Mouse (Mus musculus): ENCODE measurements around the gene Wapl. TPM values are rescaled to one million over a fixed set of nuclear protein-coding genes. Genes with fewer than 3 reads are reported as not detected.

Gene Wapl
- polyA plus RNA-seq, 1 experiment from 2014 or later = 24.9 TPM

- no peak for DNase-seq
- H3K4me3 ChIP-seq (replicated peaks) = no peak overlapping the region
- peaks cover 24% of the 10 kb centered on the region for H3K4me1 ChIP-seq (replicated peaks)
- no peaks in the 10 kb centered on the region for H3K36me3 ChIP-seq
- no peaks in the 10 kb centered on the region for H3K27me3 ChIP-seq
- no peak overlapping the region for H3K27ac ChIP-seq
- WGBS (ENCODE audit: insufficient replicate concordance) = 58% methylated on average over 10 of the region's 10 CpGs
- ATAC-seq (ENCODE audit: low read depth) = no peak
- no peaks in the 10 kb centered on the region for H3K9me3 ChIP-seq (replicated peaks)
- H3K9ac ChIP-seq = no peak overlapping the region
- H3K4me2 ChIP-seq = no peak overlapping the region
Observed at GRCm38 (mm10) chr14:34763771-34764539, 90.2 kb downstream of the Wapl start.

- ATAC-seq (ENCODE audit: low read depth) (no peak), DNase-seq (no peak)
- no peak overlapping the region for H3K9ac ChIP-seq
- no peak overlapping the region for H3K4me3 ChIP-seq (replicated peaks)
- no peak overlapping the region for H3K27ac ChIP-seq
- no peaks in the 10 kb centered on the region for H3K27me3 ChIP-seq
- H3K36me3 ChIP-seq = no peaks in the 10 kb centered on the region
- H3K4me2 ChIP-seq = no peak overlapping the region
- WGBS (ENCODE audit: insufficient replicate concordance) = 68% methylated on average over 9 of the region's 9 CpGs
- H3K4me1 ChIP-seq (replicated peaks) = peaks cover 33% of the 10 kb centered on the region
- no peaks in the 10 kb centered on the region for H3K9me3 ChIP-seq (replicated peaks)
Observed at GRCm38 (mm10) chr14:34764908-34765307, 91.2 kb downstream of the Wapl start.

- no peak overlapping the region for H3K4me3 ChIP-seq (replicated peaks)
- no peak overlapping the region for H3K27ac ChIP-seq
- H3K36me3 ChIP-seq = no peaks in the 10 kb centered on the region
- ATAC-seq (ENCODE audit: low read depth) = no peak
- H3K4me1 ChIP-seq (replicated peaks) = peaks cover 38% of the 10 kb centered on the region
- no peak for DNase-seq
- no peak overlapping the region for H3K4me2 ChIP-seq
- H3K9ac ChIP-seq = no peak overlapping the region
- H3K9me3 ChIP-seq (replicated peaks) = no peaks in the 10 kb centered on the region
- no peaks in the 10 kb centered on the region for H3K27me3 ChIP-seq
- 78% methylated on average over 7 of the region's 7 CpGs for WGBS (ENCODE audit: insufficient replicate concordance)
Observed at GRCm38 (mm10) chr14:34765380-34765779, 91.7 kb downstream of the Wapl start.

- Histone ChIP-seq H3K4me2 (no peak overlapping the region), H3K9ac (no peak overlapping the region), H3K27me3 (no peaks in the 10 kb centered on the region), H3K4me1 (replicated peaks) (peaks cover 43% of the 10 kb centered on the region), H3K27ac (no peak overlapping the region), H3K4me3 (replicated peaks) (no peak overlapping the region), H3K9me3 (replicated peaks) (no peaks in the 10 kb centered on the region), H3K36me3 (no peaks in the 10 kb centered on the region)
- ATAC-seq (ENCODE audit: low read depth) = no peak
- 81% methylated on average over 5 of the region's 5 CpGs for WGBS (ENCODE audit: insufficient replicate concordance)
- no peak for DNase-seq
Observed at GRCm38 (mm10) chr14:34766181-34766580, 92.5 kb downstream of the Wapl start.

- peak overlapping the region; percentile 91 for H3K4me2 ChIP-seq
- 1% methylated on average over 10 of the region's 10 CpGs for WGBS (ENCODE audit: insufficient replicate concordance)
- no peaks in the 10 kb centered on the region for H3K27me3 ChIP-seq
- H3K4me1 ChIP-seq (replicated peaks) = peaks cover 46% of the 10 kb centered on the region
- no peak overlapping the region for H3K27ac ChIP-seq
- DNase-seq = peak; percentile 73
- no peaks in the 10 kb centered on the region for H3K36me3 ChIP-seq
- peak overlapping the region; percentile 54 for H3K9ac ChIP-seq
- ATAC-seq (ENCODE audit: low read depth) = peak; percentile 74
- H3K4me3 ChIP-seq (replicated peaks) = peak overlapping the region; percentile 62
- no peaks in the 10 kb centered on the region for H3K9me3 ChIP-seq (replicated peaks)
Observed at GRCm38 (mm10) chr14:34768373-34768772, 94.6 kb downstream of the Wapl start.

- Histone ChIP-seq H3K9me3 (replicated peaks) (no peaks in the 10 kb centered on the region), H3K4me3 (replicated peaks) (peak overlapping the region; percentile 62), H3K4me1 (replicated peaks) (peaks cover 40% of the 10 kb centered on the region), H3K27ac (no peak overlapping the region), H3K36me3 (no peaks in the 10 kb centered on the region), H3K9ac (peak overlapping the region; percentile 54), H3K27me3 (no peaks in the 10 kb centered on the region), H3K4me2 (peak overlapping the region; percentile 91)
- ATAC-seq (ENCODE audit: low read depth) (peak; percentile 52), DNase-seq (peak; percentile 72)
- WGBS (ENCODE audit: insufficient replicate concordance) = under 1% methylated on average over 36 of the region's 36 CpGs
Observed at GRCm38 (mm10) chr14:34769021-34769566, 95.4 kb downstream of the Wapl start.

- Histone ChIP-seq H3K4me1 (replicated peaks) (peaks cover 38% of the 10 kb centered on the region), H3K9me3 (replicated peaks) (no peaks in the 10 kb centered on the region), H3K9ac (peak overlapping the region; percentile 54), H3K4me2 (peak overlapping the region; percentile 91), H3K27me3 (no peaks in the 10 kb centered on the region), H3K27ac (no peak overlapping the region), H3K36me3 (no peaks in the 10 kb centered on the region), H3K4me3 (replicated peaks) (peak overlapping the region; percentile 62)
- ATAC-seq (ENCODE audit: low read depth) = peak; percentile 46
- peak; percentile 52 for DNase-seq
- whole genome bisulfite sequencing (ENCODE audit: insufficient replicate concordance) = 13% methylated on average over 32 of the region's 32 CpGs
Observed at GRCm38 (mm10) chr14:34769567-34770158, 95.9 kb downstream of the Wapl start.

GRCm38 (mm10) chr14:34770467-34770866 is 96.7 kb downstream of the Wapl start:
- Histone ChIP-seq H3K4me2 (peak overlapping the region; percentile 91), H3K27ac (no peak overlapping the region), H3K36me3 (no peaks in the 10 kb centered on the region), H3K4me3 (replicated peaks) (no peak overlapping the region), H3K27me3 (no peaks in the 10 kb centered on the region), H3K9me3 (replicated peaks) (no peaks in the 10 kb centered on the region), H3K9ac (no peak overlapping the region), H3K4me1 (replicated peaks) (peaks cover 38% of the 10 kb centered on the region)
- ATAC-seq (ENCODE audit: low read depth) (peak; percentile 30; the same call in 1 of the 2 replicates), DNase-seq (peak; percentile 22)
- WGBS (ENCODE audit: insufficient replicate concordance) = 61% methylated on average over 6 of the region's 6 CpGs

- DNase-seq = no peak
- no peaks in the 10 kb centered on the region for H3K36me3 ChIP-seq
- H3K4me2 ChIP-seq = no peak overlapping the region
- H3K4me3 ChIP-seq (replicated peaks) = no peak overlapping the region
- WGBS (ENCODE audit: insufficient replicate concordance) = 14% methylated on average over 9 of the region's 9 CpGs
- H3K9ac ChIP-seq = no peak overlapping the region
- no peak for ATAC-seq (ENCODE audit: low read depth)
- peaks cover 38% of the 10 kb centered on the region for H3K4me1 ChIP-seq (replicated peaks)
- no peaks in the 10 kb centered on the region for H3K9me3 ChIP-seq (replicated peaks)
- H3K27me3 ChIP-seq = no peaks in the 10 kb centered on the region
- H3K27ac ChIP-seq = no peak overlapping the region
Observed at GRCm38 (mm10) chr14:34771601-34772000, 97.9 kb downstream of the Wapl start.

GRCm38 (mm10) chr14:34772132-34772531 is 98.4 kb downstream of the Wapl start:
- no peak overlapping the region for H3K4me2 ChIP-seq
- ATAC-seq (ENCODE audit: low read depth) = no peak
- H3K9ac ChIP-seq = no peak overlapping the region
- H3K27ac ChIP-seq = no peak overlapping the region
- no peaks in the 10 kb centered on the region for H3K36me3 ChIP-seq
- H3K27me3 ChIP-seq = no peaks in the 10 kb centered on the region
- H3K4me1 ChIP-seq (replicated peaks) = peaks cover 38% of the 10 kb centered on the region
- WGBS (ENCODE audit: insufficient replicate concordance) = 53% methylated on average over 7 of the region's 7 CpGs
- no peak for DNase-seq
- no peak overlapping the region for H3K4me3 ChIP-seq (replicated peaks)
- no peaks in the 10 kb centered on the region for H3K9me3 ChIP-seq (replicated peaks)

GRCm38 (mm10) chr14:34773681-34774080 is 100.0 kb downstream of the Wapl start:
- no peaks in the 10 kb centered on the region for H3K9me3 ChIP-seq (replicated peaks)
- no peak overlapping the region for H3K27ac ChIP-seq
- DNase-seq = no peak
- H3K4me3 ChIP-seq (replicated peaks) = no peak overlapping the region
- H3K9ac ChIP-seq = no peak overlapping the region
- H3K4me1 ChIP-seq (replicated peaks) = peaks cover 31% of the 10 kb centered on the region
- 39% methylated on average over 3 of the region's 3 CpGs for WGBS (ENCODE audit: insufficient replicate concordance)
- no peak overlapping the region for H3K4me2 ChIP-seq
- no peaks in the 10 kb centered on the region for H3K36me3 ChIP-seq
- no peak for ATAC-seq (ENCODE audit: low read depth)
- no peaks in the 10 kb centered on the region for H3K27me3 ChIP-seq
